Mouse (Mus musculus) hindbrain, postnatal 0 days (tissue): ENCODE results near the gene Coro7. TPM values are rescaled to one million over a fixed set of nuclear protein-coding genes. Genes with fewer than 3 reads are reported as not detected.

Experiments
- ATAC-seq: fragments of 200-750 bp; cut with Nextera tagmentation; 2 replicates; pipeline ENCODE4 v1.8.0; 2017; ENCODE audit warnings: mild to moderate bottlenecking, moderate TSS enrichment, moderate library complexity
- DNase-seq: peaks from one replicate; pipeline ENCODE4 v3.0.0-alpha.2; 2015; ENCODE audit warnings: low spot score
- H3K27ac ChIP-seq: fragments of 300-500 bp; sonication (generic); 2 replicates; pipeline ENCODE4 v1.5.1; 2014; ENCODE audit warnings: mild to moderate bottlenecking
- H3K27me3 ChIP-seq: fragments of 300-500 bp; sonication (generic); 2 replicates; pipeline ENCODE4 v1.6.1; 2014; ENCODE audit warnings: low read length, mixed read lengths; ENCODE audit not compliant: insufficient read depth
- H3K36me3 ChIP-seq: fragments of 300-500 bp; sonication (generic); 2 replicates; pipeline ENCODE4 v1.6.1; 2014; ENCODE audit warnings: low read length, mixed read lengths; ENCODE audit not compliant: insufficient read depth
- H3K4me1 ChIP-seq: fragments of 300-500 bp; sonication (generic); 2 replicates; pipeline ENCODE4 v1.6.1; 2014; ENCODE audit warnings: antibody characterized with exemption, low read length, mixed read lengths; ENCODE audit not compliant: insufficient read depth
- H3K4me2 ChIP-seq: fragments of 300-500 bp; sonication (generic); 2 replicates; pipeline ENCODE4 v1.6.1; 2014; ENCODE audit warnings: low read depth, mild to moderate bottlenecking, low read length, moderate library complexity, mixed read lengths
- H3K4me3 ChIP-seq: fragments of 300-500 bp; sonication (generic); 2 replicates; pipeline ENCODE4 v1.5.1; 2014; ENCODE audit warnings: low read length
- H3K9ac ChIP-seq: fragments of 300-500 bp; sonication (generic); replicated peaks from 2 replicates; pipeline ENCODE4 v1.6.1; 2014; ENCODE audit warnings: mild to moderate bottlenecking, low read length, moderate library complexity, mixed read lengths
- H3K9me3 ChIP-seq: fragments of 300-500 bp; sonication (generic); 2 replicates; pipeline ENCODE4 v1.6.1; 2016; ENCODE audit warnings: low read length, mixed read lengths
- CTCF ChIP-seq: IDR thresholded peaks from 2 replicates; pipeline ENCODE4 v1.5.1; 2016; ENCODE audit warnings: antibody characterized with exemption, control low read depth, low read depth
- WGBS: fragments of 180-500 bp; shearing (Covaris S2); extraction: QIAGEN DNeasy Blood & Tissue Kit; methylation state at CpG from one replicate; pipeline ENCODE4 v1.1.7; 2014; 5-methylcytosine and 5-hydroxymethylcytosine counted together
- polyA plus RNA-seq: library from polyadenylated mRNA; unstranded; fragments of >200 nt; fragmentation: Nextera tagmentation; extraction: Ambion mirVana; gene quantifications from 2 replicates; pipeline ENCODE4 v1.2.1, GENCODE M21; 2015
- total RNA-seq: library from RNA; depleted of rRNA; stranded (reverse); fragments of >200 nt; gene quantifications from 2 replicates; pipeline ENCODE4 v1.2.3, GENCODE M21; 2014

The Coro7 gene
- total and polyA plus RNA-seq, 2 experiments from 2014 or later: 29.1 to 43.3 TPM

DNA sequence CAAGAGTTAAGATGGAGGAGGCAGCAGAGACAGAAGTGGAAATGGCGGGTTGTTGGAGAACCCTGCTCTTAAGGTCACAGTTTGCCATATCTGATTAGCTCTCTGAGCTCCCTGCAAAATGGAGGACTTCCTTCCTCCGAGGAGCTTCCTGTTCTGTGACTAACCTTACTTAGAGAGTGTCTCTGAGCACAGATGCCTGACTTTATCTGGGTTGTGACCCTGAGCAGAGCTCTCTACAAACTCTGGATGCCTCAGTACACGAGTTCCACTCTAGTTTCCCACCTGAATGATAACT, 43.3 kb upstream of the Coro7 start:
- H3K4me1 ChIP-seq: no peaks in the 10 kb centered on the region
- no peak for ATAC-seq
- no peaks in the 10 kb centered on the region for H3K36me3 ChIP-seq
- no peak overlapping the region for H3K9ac ChIP-seq
- H3K9me3 ChIP-seq: no peaks in the 10 kb centered on the region
- H3K27ac ChIP-seq: no peak overlapping the region
- TF ChIP-seq CTCF: no peak
- H3K4me2 ChIP-seq: no peak overlapping the region
- no peaks in the 10 kb centered on the region for H3K27me3 ChIP-seq
- no peak overlapping the region for H3K4me3 ChIP-seq
- 76% methylated on average over 3 of the region's 3 CpGs for WGBS
- no peak for DNase-seq

DNA sequence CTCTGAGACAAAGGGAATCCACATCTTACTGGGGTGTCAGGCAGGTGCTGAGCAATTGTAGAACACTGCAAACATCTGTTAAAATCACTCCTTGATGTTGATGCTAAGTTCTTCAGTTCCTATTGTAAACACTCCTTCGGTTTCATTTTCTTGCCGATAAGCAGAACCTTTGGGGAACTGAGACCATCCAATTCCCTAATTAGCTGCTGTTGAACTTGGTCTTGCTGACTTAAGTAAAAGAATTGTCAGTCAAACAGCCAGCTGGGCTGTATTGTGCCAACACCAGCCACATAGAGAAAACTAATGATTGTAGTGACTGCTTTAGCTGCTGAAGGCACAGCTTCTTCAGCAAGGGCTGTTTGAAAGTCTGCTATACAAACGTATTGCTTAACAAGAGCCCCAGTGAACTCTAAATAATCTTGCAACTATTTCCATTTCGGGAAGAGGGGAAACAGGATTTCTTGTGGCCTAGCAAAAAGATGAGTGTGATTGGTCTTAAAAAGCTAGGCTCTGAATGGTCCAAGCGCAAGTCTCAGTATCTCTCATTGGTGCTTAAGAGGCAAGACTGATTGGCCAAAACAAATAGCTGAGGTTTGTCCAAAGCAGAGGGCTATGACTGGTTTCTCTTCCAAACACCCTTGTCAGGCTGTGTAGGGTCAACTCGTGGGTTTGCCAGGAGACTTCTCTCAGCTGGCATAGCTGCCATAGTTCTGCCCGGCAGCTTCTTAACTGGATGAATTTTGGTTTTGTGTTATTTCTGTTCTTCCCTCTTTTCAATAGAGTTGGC, 42.7 kb upstream of the Coro7 start:
- no peak for DNase-seq

DNA sequence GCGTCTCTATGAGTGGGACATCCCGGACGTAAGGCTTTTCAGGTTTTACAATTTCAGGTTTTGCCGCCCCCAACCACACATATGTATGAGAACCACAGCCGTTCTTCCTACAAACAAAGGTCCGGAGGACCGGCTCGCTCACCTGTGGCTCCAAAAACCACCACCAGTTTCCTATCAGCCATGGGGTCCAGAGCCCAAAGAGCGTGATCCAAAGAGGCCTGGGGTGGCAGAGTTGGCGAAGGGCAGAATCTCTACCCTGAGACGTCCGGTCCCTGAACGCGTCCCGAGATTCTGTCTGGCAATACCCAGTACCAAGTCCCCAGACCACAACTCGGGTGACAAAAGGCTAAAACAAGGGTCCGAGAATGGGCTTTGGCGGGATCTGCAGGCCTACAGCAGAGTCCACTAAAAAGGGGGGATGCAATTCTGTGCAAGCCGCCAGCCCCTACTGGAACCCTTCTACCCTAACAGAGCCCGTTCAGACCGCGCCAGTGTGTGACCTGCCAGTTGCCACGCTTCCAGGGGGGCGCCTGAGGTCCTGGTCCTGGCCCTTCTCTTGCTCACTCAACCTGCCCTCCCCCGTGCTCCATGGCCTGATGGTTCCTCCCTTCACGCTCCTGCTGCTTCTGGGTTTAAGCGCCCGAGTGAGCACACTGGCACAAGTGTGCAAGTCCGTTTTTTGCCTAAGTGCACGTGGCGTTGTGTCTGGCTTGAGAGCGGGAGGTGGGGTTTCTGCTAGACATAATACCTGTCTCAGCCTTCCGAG, 39.4 kb upstream of the Coro7 start, which contains the start of gene Nmral1:
Nmral1 (minus strand) TSS at position 604 of the 766 bp plus-strand sequence.
- peak within 1 kb of the TSS; percentile 70 for H3K9ac ChIP-seq
- H3K4me3 ChIP-seq: peak within 1 kb of the TSS; percentile 65
- peak within 1 kb of the TSS; percentile 76 for H3K4me2 ChIP-seq
- H3K4me1 ChIP-seq: no peaks in the 10 kb centered on the region
- no peak for TF ChIP-seq CTCF
- H3K36me3 ChIP-seq: no peaks in the 10 kb centered on the region; the same call in 1 of the 2 replicates
- 12% methylated on average over 33 of the region's 33 CpGs for WGBS
- no peaks in the 10 kb centered on the region for H3K27me3 ChIP-seq
- ATAC-seq: peak; percentile 94
- peak within 1 kb of the TSS; percentile 80 for H3K27ac ChIP-seq
- H3K9me3 ChIP-seq: no peaks in the 10 kb centered on the region
- DNase-seq: peak; percentile 82

More for the DNA sequence above, 42.7 kb upstream of the Coro7 start:
- ATAC-seq: no peak
- no peak overlapping the region for H3K4me3 ChIP-seq
- no peak overlapping the region for H3K4me2 ChIP-seq
- 76% methylated on average over 7 of the region's 7 CpGs for WGBS
- H3K9ac ChIP-seq: no peak overlapping the region
- H3K27ac ChIP-seq: no peak overlapping the region
- no peaks in the 10 kb centered on the region for H3K27me3 ChIP-seq
- no peaks in the 10 kb centered on the region for H3K9me3 ChIP-seq
- H3K36me3 ChIP-seq: no peaks in the 10 kb centered on the region
- no peaks in the 10 kb centered on the region for H3K4me1 ChIP-seq
- TF ChIP-seq CTCF: no peak

GRCm38 (mm10) chr16:4717866-4718265, 38.3 kb upstream of the Coro7 start:
- DNase-seq (no peak), ATAC-seq (no peak)
- Histone ChIP-seq H3K36me3 (no peaks in the 10 kb centered on the region; the same call in 1 of the 2 replicates), H3K4me3 (peak overlapping the region; percentile 65; the same call in 1 of the 2 replicates), H3K4me1 (no peaks in the 10 kb centered on the region), H3K4me2 (peak overlapping the region; percentile 76), H3K9me3 (no peaks in the 10 kb centered on the region), H3K27ac (no peak overlapping the region), H3K27me3 (no peaks in the 10 kb centered on the region), H3K9ac (no peak overlapping the region)
- 54% methylated on average over 3 of the region's 3 CpGs for WGBS
- no peak for TF ChIP-seq CTCF

- ATAC-seq: no peak
- H3K4me3 ChIP-seq: no peak overlapping the region
- no peak for DNase-seq
- no peaks in the 10 kb centered on the region for H3K9me3 ChIP-seq
- H3K9ac ChIP-seq: no peak overlapping the region
- WGBS: 91% methylated on average over 17 of the region's 17 CpGs
- H3K4me1 ChIP-seq: no peaks in the 10 kb centered on the region
- H3K27me3 ChIP-seq: no peaks in the 10 kb centered on the region
- TF ChIP-seq CTCF: no peak
- H3K36me3 ChIP-seq: peaks cover 9% of the 10 kb centered on the region; the same call in 1 of the 2 replicates
- H3K27ac ChIP-seq: no peak overlapping the region
- no peak overlapping the region for H3K4me2 ChIP-seq
Observed at GRCm38 (mm10) chr16:4713861-4714710, 34.5 kb upstream of the Coro7 start.

GRCm38 (mm10) chr16:4711173-4711572, 31.6 kb upstream of the Coro7 start:
- Histone ChIP-seq H3K9me3 (no peaks in the 10 kb centered on the region), H3K27ac (no peak overlapping the region), H3K36me3 (peaks cover 32% of the 10 kb centered on the region), H3K4me2 (no peak overlapping the region), H3K27me3 (no peaks in the 10 kb centered on the region), H3K4me1 (no peaks in the 10 kb centered on the region), H3K4me3 (no peak overlapping the region), H3K9ac (no peak overlapping the region)
- TF ChIP-seq CTCF: no peak
- DNase-seq (no peak), ATAC-seq (no peak)
- WGBS: 87% methylated on average over 4 of the region's 4 CpGs
